Mouse (Mus musculus) C2C12 (cell line): Measurements from ENCODE around the gene Pinlyp.

Experiments
- CEBPB ChIP-seq: IDR thresholded peaks from one replicate; pipeline ENCODE4 v1.6.1; 2011; ENCODE audit warnings: low read depth, mild to moderate bottlenecking, control low read depth, moderate library complexity
- CTCF ChIP-seq: IDR thresholded peaks from one replicate; pipeline ENCODE4 v1.5.1; 2011; ENCODE audit not compliant: control insufficient read depth, insufficient read depth, insufficient read length
- MAX ChIP-seq: IDR thresholded peaks from one replicate; pipeline ENCODE4 v1.6.1; 2011; ENCODE audit warnings: mild to moderate bottlenecking, control low read depth
- MYOD1 ChIP-seq: IDR thresholded peaks from one replicate; pipeline ENCODE4 v1.6.1; 2011; ENCODE audit warnings: low read depth; ENCODE audit not compliant: control insufficient read depth, insufficient read length
- USF1 ChIP-seq: IDR thresholded peaks from one replicate; pipeline ENCODE4 v1.6.1; 2011; ENCODE audit warnings: low read depth, mild to moderate bottlenecking, control low read depth, moderate library complexity

- TF ChIP-seq CTCF (no peak), MYOD1 (no peak), CEBPB (no peak), MAX (no peak), USF1 (no peak)
Measured at GRCm38 (mm10) chr7:24586828-24587227, 40.9 kb upstream of the Pinlyp start.
